Mouse (Mus musculus) hindbrain, postnatal 0 days (tissue): ENCODE data around the gene Xrcc3. TPM values are rescaled to one million over a fixed set of nuclear protein-coding genes. Genes with fewer than 3 reads are reported as not detected.

ENCODE experiments used
- ATAC-seq: fragments of 200-750 bp; cut with Nextera tagmentation; 2 replicates; pipeline ENCODE4 v1.8.0; 2017; ENCODE audit warnings: mild to moderate bottlenecking, moderate TSS enrichment, moderate library complexity
- DNase-seq: peaks from one replicate; pipeline ENCODE4 v3.0.0-alpha.2; 2015; ENCODE audit warnings: low spot score
- H3K27ac ChIP-seq: fragments of 300-500 bp; sonication (generic); 2 replicates; pipeline ENCODE4 v1.5.1; 2014; ENCODE audit warnings: mild to moderate bottlenecking
- H3K27me3 ChIP-seq: fragments of 300-500 bp; sonication (generic); 2 replicates; pipeline ENCODE4 v1.6.1; 2014; ENCODE audit warnings: low read length, mixed read lengths; ENCODE audit not compliant: insufficient read depth
- H3K36me3 ChIP-seq: fragments of 300-500 bp; sonication (generic); 2 replicates; pipeline ENCODE4 v1.6.1; 2014; ENCODE audit warnings: low read length, mixed read lengths; ENCODE audit not compliant: insufficient read depth
- H3K4me1 ChIP-seq: fragments of 300-500 bp; sonication (generic); 2 replicates; pipeline ENCODE4 v1.6.1; 2014; ENCODE audit warnings: antibody characterized with exemption, low read length, mixed read lengths; ENCODE audit not compliant: insufficient read depth
- H3K4me2 ChIP-seq: fragments of 300-500 bp; sonication (generic); 2 replicates; pipeline ENCODE4 v1.6.1; 2014; ENCODE audit warnings: low read depth, mild to moderate bottlenecking, low read length, moderate library complexity, mixed read lengths
- H3K4me3 ChIP-seq: fragments of 300-500 bp; sonication (generic); 2 replicates; pipeline ENCODE4 v1.5.1; 2014; ENCODE audit warnings: low read length
- H3K9ac ChIP-seq: fragments of 300-500 bp; sonication (generic); replicated peaks from 2 replicates; pipeline ENCODE4 v1.6.1; 2014; ENCODE audit warnings: mild to moderate bottlenecking, low read length, moderate library complexity, mixed read lengths
- H3K9me3 ChIP-seq: fragments of 300-500 bp; sonication (generic); 2 replicates; pipeline ENCODE4 v1.6.1; 2016; ENCODE audit warnings: low read length, mixed read lengths
- CTCF ChIP-seq: IDR thresholded peaks from 2 replicates; pipeline ENCODE4 v1.5.1; 2016; ENCODE audit warnings: antibody characterized with exemption, control low read depth, low read depth
- WGBS: fragments of 180-500 bp; shearing (Covaris S2); extraction: QIAGEN DNeasy Blood & Tissue Kit; methylation state at CpG from one replicate; pipeline ENCODE4 v1.1.7; 2014; 5-methylcytosine and 5-hydroxymethylcytosine counted together
- polyA plus RNA-seq: library from polyadenylated mRNA; unstranded; fragments of >200 nt; fragmentation: Nextera tagmentation; extraction: Ambion mirVana; gene quantifications from 2 replicates; pipeline ENCODE4 v1.2.1, GENCODE M21; 2015
- total RNA-seq: library from RNA; depleted of rRNA; stranded (reverse); fragments of >200 nt; gene quantifications from 2 replicates; pipeline ENCODE4 v1.2.3, GENCODE M21; 2014; rRNA removed

Xrcc3 gene
- total RNA-seq (16.8 and 17.4 TPM in 2 replicates), polyA plus RNA-seq (2.6 and 2.7 TPM in 2 replicates)

DNA sequence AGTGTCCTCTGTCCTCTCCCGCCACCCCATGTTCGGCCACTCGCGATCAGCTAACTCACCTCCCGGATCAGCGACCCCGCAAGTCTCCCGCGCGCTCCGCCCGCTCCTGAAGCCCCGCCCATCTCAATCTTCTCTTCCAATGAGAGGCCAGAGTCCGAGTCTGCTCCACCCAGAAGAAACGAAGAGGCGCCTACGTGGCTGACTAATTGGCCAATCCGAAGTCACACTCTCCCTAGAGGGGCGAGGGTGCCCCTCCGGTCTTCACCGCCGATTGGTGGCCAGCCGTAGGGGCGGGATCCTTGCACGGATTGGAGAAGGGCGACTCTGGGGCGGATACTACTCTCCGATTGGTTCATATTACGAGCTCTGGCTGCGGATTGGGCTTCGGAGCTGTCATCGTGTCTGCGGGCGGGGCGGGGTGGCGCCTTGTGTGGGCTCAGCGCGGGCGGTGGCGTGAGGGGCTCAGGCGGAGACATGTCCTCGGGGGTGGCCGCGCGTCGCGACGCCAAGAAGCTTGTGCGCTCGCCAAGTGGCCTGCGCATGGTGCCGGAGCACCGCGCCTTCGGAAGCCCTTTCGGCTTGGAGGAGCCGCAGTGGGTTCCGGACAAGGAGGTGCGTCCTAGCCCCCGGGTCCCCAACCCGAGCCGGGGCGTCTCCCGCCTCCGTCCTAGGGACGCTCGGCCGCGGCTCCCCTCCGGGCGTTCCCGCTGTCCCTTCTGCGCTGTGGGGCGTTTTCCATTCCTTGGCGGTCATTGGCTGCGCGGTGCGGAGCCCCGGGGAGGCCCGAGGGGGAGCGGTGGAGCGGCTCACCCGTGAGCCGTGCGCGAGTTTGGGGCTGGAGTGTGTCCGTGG is at the start of gene Xrcc3, which contains the start of gene Zfyve21:
Gene Xrcc3, minus strand, starts transcription at position 108 of the 852 bp plus-strand sequence.
Gene Zfyve21, plus strand, starts transcription at position 405 of the 852 bp plus-strand sequence.
- WGBS = 1% methylated on average over 85 of the region's 87 CpGs
- peak within 1 kb of the TSS; percentile 88 for H3K27ac ChIP-seq

DNA sequence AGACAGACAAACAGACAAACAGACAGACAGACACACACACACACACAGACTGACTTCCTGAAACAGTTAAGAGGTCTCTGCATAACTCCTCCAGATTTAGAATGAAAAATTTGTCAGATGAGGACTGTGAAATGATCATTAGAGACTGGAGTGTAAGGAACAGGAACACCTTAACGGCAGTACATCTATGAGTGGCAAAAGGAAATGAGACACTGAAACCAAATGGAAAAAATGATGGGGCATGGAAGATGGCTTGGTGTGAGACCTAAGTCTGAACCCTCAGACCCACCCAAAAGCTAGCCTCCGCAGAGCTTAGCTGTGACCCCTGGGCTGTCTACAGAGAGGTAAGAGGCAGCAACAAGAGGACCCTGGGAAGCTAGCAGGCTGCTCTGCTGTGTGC is 41.8 kb upstream of the Xrcc3 start:
- Histone ChIP-seq H3K4me3 (no peak overlapping the region), H3K9ac (no peak overlapping the region), H3K9me3 (no peaks in the 10 kb centered on the region), H3K4me1 (no peaks in the 10 kb centered on the region), H3K4me2 (no peak overlapping the region), H3K36me3 (no peaks in the 10 kb centered on the region), H3K27ac (no peak overlapping the region), H3K27me3 (no peaks in the 10 kb centered on the region)
- ATAC-seq (no peak), DNase-seq (no peak)
- 97% methylated on average over 2 of the region's 2 CpGs for WGBS
- TF ChIP-seq CTCF = no peak

More for the DNA sequence above, at the start of gene Xrcc3, which contains the start of gene Zfyve21:
- no peak for TF ChIP-seq CTCF
- peak within 1 kb of the TSS; percentile 90 for H3K4me3 ChIP-seq
- no peaks in the 10 kb centered on the region for H3K9me3 ChIP-seq
- peak; percentile 100 for DNase-seq
- H3K27me3 ChIP-seq = no peaks in the 10 kb centered on the region
- ATAC-seq = peak; percentile 99
- peaks cover 17% of the 10 kb centered on the region for H3K4me1 ChIP-seq
- no peaks in the 10 kb centered on the region for H3K36me3 ChIP-seq
- peak within 1 kb of the TSS; percentile 84 for H3K4me2 ChIP-seq
- H3K9ac ChIP-seq = peak within 1 kb of the TSS; percentile 75

DNA sequence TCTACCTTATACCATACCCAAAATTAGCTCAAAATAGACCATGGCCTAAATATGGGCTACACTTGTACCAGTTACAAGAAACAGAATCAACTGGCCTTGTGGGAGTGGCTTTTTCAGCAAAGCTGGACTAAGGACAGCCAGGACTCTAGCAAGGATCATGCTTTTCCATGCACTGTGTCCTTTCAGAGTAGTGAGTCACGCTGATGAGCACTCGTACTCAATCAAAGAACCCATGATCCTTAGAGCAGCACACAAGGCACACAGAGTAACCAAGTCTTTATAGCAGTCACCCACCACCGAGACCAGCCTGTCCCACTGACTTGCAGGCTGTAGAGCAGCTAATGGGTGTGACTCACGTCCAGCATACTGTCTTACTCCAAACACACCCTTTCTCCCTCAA is 39.9 kb upstream of the Xrcc3 start:
- Histone ChIP-seq H3K9ac (no peak overlapping the region), H3K27me3 (no peaks in the 10 kb centered on the region), H3K4me1 (no peaks in the 10 kb centered on the region), H3K9me3 (no peaks in the 10 kb centered on the region), H3K36me3 (no peaks in the 10 kb centered on the region), H3K4me3 (no peak overlapping the region), H3K27ac (no peak overlapping the region), H3K4me2 (no peak overlapping the region)
- 69% methylated on average over 4 of the region's 4 CpGs for WGBS
- no peak for TF ChIP-seq CTCF
- no peak for ATAC-seq
- no peak for DNase-seq

- Histone ChIP-seq H3K9me3 (no peaks in the 10 kb centered on the region), H3K27ac (no peak overlapping the region), H3K4me1 (no peaks in the 10 kb centered on the region), H3K4me3 (no peak overlapping the region), H3K27me3 (no peaks in the 10 kb centered on the region), H3K4me2 (no peak overlapping the region), H3K9ac (no peak overlapping the region), H3K36me3 (no peaks in the 10 kb centered on the region)
- 65% methylated on average over 10 of the region's 10 CpGs for WGBS
- TF ChIP-seq CTCF = no peak
- no peak for DNase-seq
- peak; percentile 40; the same call in 1 of the 2 replicates for ATAC-seq
These were observed 39.4 kb upstream of the Xrcc3 start for GRCm38 (mm10) chr12:111853011-111853436.

DNA sequence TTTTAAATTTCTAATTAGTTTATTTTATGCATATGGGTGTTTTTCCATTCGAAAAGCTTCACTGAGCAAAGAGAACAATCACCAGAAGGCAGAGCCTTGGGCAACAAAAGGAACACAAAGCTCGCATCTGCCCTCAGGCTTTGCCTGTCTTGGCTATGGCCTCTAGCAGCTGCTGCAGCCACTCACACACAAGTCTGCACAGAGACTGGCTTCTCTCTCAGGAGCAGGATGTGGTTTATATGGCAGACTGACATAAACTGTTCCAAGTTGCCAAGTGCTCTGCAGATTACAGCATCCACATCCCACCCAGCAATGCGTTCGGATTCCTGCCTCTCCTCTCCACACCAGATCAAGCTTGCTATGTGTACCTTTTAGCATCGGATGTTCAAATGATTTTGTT is 38.1 kb upstream of the Xrcc3 start:
- no peaks in the 10 kb centered on the region for H3K4me1 ChIP-seq
- H3K36me3 ChIP-seq = no peaks in the 10 kb centered on the region
- H3K9me3 ChIP-seq = no peaks in the 10 kb centered on the region
- no peaks in the 10 kb centered on the region for H3K27me3 ChIP-seq
- DNase-seq (no peak), ATAC-seq (no peak)
- WGBS = 66% methylated on average over 5 of the region's 5 CpGs
- H3K4me3 ChIP-seq = no peak overlapping the region
- H3K4me2 ChIP-seq = no peak overlapping the region
- no peak for TF ChIP-seq CTCF
- no peak overlapping the region for H3K27ac ChIP-seq
- H3K9ac ChIP-seq = no peak overlapping the region

DNA sequence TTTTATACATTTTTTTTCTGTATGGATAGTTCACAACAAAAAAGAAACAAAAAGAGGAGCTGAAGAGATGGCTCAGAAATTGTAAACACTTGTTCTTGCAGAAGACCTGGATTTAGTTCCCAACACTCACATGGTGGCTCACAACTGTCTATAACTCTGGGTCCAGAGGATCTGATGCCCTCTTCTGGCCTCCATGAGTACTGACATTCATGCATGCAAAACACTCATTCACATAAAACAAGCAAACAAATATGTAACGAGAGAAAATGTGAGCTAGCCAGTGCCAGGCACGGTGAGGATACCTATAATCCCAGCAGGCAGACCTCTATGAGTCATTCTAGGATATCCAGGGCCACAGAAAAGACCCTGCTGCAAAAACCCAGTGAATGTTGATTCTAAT is 37.6 kb upstream of the Xrcc3 start:
- no peak for DNase-seq
- H3K36me3 ChIP-seq = no peaks in the 10 kb centered on the region
- 66% methylated on average over 2 of the region's 2 CpGs for WGBS
- H3K4me3 ChIP-seq = no peak overlapping the region
- no peaks in the 10 kb centered on the region for H3K4me1 ChIP-seq
- no peaks in the 10 kb centered on the region for H3K27me3 ChIP-seq
- H3K9ac ChIP-seq = no peak overlapping the region
- no peaks in the 10 kb centered on the region for H3K9me3 ChIP-seq
- no peak for ATAC-seq
- TF ChIP-seq CTCF = peak; percentile 54
- no peak overlapping the region for H3K4me2 ChIP-seq
- no peak overlapping the region for H3K27ac ChIP-seq
